Mouse (Mus musculus) bone marrow, adult 2 months (tissue): ENCODE results near the gene Zfp507.

ENCODE experiments used
- CTCF ChIP-seq: fragments of 200-500 bp; IDR thresholded peaks from 2 replicates; pipeline ENCODE4 v1.5.1; 2011; ENCODE audit warnings: low read length, control low read depth; ENCODE audit not compliant: control insufficient read depth, insufficient read depth
- POLR2A ChIP-seq: fragments of 200-500 bp; IDR thresholded peaks from 2 replicates; pipeline ENCODE4 v1.6.1; 2011; ENCODE audit warnings: low read depth, mild to moderate bottlenecking, control low read depth, low read length, borderline replicate concordance; ENCODE audit not compliant: control insufficient read depth

DNA sequence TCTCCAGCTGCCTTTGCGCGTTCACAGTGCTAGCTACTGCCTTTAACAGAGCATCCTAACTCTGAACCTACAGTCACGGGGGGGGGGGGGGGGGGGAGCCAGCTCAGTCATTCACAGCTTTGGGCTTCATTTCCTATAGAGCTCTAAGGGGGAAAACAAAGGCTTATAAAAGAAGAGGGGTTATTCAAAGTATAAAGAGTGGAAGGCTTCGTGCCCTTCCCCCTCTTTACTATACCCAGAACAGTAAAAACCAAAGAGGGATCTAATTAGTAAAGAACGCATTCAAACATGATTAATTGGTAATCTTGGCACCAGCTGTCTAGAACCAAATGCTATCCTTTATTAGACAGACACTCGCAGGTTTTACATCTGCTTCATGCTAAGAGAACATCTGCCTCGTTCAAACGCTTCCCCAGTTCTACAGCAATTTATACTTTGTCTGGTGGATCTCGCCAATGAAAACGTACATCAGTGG is 70.2 kb downstream of the Zfp507 start:
- TF ChIP-seq CTCF (no peak), POLR2A (no peak)
